Mouse (Mus musculus) erythroid progenitor cell, adult 5-6 weeks (primary cell): ENCODE results near the gene Gm6337. TPM values are rescaled to one million over a fixed set of nuclear protein-coding genes. Genes with fewer than 3 reads are reported as not detected.
"Not testable (repeated sequence)": the region's sequence is repeated elsewhere in the genome, so short reads cannot be mapped to it uniquely, and the experiment has no call there.

Experiments used
- ATAC-seq: replicated peaks from 2 replicates; pipeline ENCODE4 v1.8.0; 2016; ENCODE audit warnings: moderate number of reproducible peaks, mild to moderate bottlenecking, moderate TSS enrichment, inconsistent platforms; ENCODE audit not compliant: poor library complexity, low FRiP score, severe bottlenecking
- total RNA-seq, 2 experiments: library from RNA; stranded (forward) in 1 of 2; stranded (reverse) in 1 of 2; fragments of 150-400 nt in 1 of 2; fragments of 186-747, 209-891 nt in 1 of 2; gene quantifications; 2 replicates each; pipeline versions ENCODE4 v1.2.3 to v1.2.4; 2015 to 2017; ENCODE audit warnings: low replicate concordance in 2 of 2

The Gm6337 gene
- total RNA-seq (2015; ENCODE audit: low replicate concordance) = not detected in 2 replicates
- not detected in 2 replicates for total RNA-seq (2017; ENCODE audit: low replicate concordance)

- ATAC-seq = not testable (repeated sequence)
Observed at GRCm38 (mm10) chr14:6058167-6058566, at the start of gene Gm6337. TSS of gene Gm6337 (minus strand) at chr14:6058267.

DNA sequence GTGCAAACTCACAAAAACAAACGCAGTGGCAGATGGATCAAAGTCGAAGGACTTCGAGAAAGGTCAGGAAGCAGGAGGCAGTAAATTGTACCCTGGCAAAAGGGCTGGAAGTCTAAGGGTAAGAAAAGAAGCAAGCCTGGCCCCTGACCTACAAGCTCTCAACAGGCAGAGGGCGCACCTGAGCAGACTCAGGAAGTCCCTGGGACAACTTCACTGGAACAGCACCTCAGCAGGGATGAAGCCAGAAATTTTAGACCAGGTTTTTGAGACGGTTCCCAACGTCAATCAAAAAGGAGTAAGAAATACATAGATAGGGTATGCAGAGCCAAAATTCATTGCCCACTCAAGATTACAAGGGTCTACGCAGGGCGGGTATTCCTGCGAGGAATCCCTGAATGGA lies 49.4 kb upstream of the Gm6337 start:
- not testable (repeated sequence) for ATAC-seq

- ATAC-seq = not testable (repeated sequence)
Observed at GRCm38 (mm10) chr14:6093842-6094241, 35.8 kb upstream of the Gm6337 start, which contains the start of gene Gm8206. TSS of gene Gm8206 (minus strand) at chr14:6093942.

Other genes starting within 250 kb of the Gm6337 start
- gene Gm3424, start 227.9 kb downstream of the Gm6337 start, total RNA-seq (2015; ENCODE audit: low replicate concordance) = not detected in 2 replicates
- gene Gm3424, start 227.9 kb downstream of the Gm6337 start, total RNA-seq (2017; ENCODE audit: low replicate concordance) = not detected in 2 replicates
- not detected in 2 replicates for gene Gm8237, start 177.9 kb downstream of the Gm6337 start, total RNA-seq (2015; ENCODE audit: low replicate concordance)
- not detected in 2 replicates for gene Gm8237, start 177.9 kb downstream of the Gm6337 start, total RNA-seq (2017; ENCODE audit: low replicate concordance)
- gene Gm3248, start 96.5 kb downstream of the Gm6337 start, total RNA-seq (2015; ENCODE audit: low replicate concordance) = not detected in 2 replicates
- gene Gm3248, start 96.5 kb downstream of the Gm6337 start, total RNA-seq (2017; ENCODE audit: low replicate concordance) = not detected in 2 replicates
- gene Gm3453, start 79.1 kb downstream of the Gm6337 start, total RNA-seq (2015; ENCODE audit: low replicate concordance) = not detected in 2 replicates
- gene Gm3453, start 79.1 kb downstream of the Gm6337 start, total RNA-seq (2017; ENCODE audit: low replicate concordance) = not detected in 2 replicates
- gene Gm8206, start 35.7 kb upstream of the Gm6337 start, total RNA-seq (2015; ENCODE audit: low replicate concordance) = not detected in 2 replicates
- gene Gm8206, start 35.7 kb upstream of the Gm6337 start, total RNA-seq (2017; ENCODE audit: low replicate concordance) = not detected in 2 replicates
- gene Gm3468, start 50.4 kb upstream of the Gm6337 start, total RNA-seq (2015; ENCODE audit: low replicate concordance) = not detected in 2 replicates
- gene Gm3468, start 50.4 kb upstream of the Gm6337 start, total RNA-seq (2017; ENCODE audit: low replicate concordance) = 0.45 TPM in 1 of 2 replicates, not detected in the other
- gene Gm3476, start 67.5 kb upstream of the Gm6337 start, total RNA-seq (2015; ENCODE audit: low replicate concordance) = not detected in 2 replicates
- gene Gm3476, start 67.5 kb upstream of the Gm6337 start, total RNA-seq (2017; ENCODE audit: low replicate concordance) = not detected in 2 replicates
- gene Gm21560, start 161.0 kb upstream of the Gm6337 start, total RNA-seq (2015; ENCODE audit: low replicate concordance) = not detected in 2 replicates
- gene Gm21560, start 161.0 kb upstream of the Gm6337 start, total RNA-seq (2017; ENCODE audit: low replicate concordance) = not detected in 2 replicates
- gene Gm3411, start 229.0 kb upstream of the Gm6337 start, total RNA-seq (2015; ENCODE audit: low replicate concordance) = not detected in 2 replicates
- gene Gm3411, start 229.0 kb upstream of the Gm6337 start, total RNA-seq (2017; ENCODE audit: low replicate concordance) = not detected in 2 replicates
- not detected in 2 replicates for gene Gm21103, start 246.6 kb upstream of the Gm6337 start, total RNA-seq (2015; ENCODE audit: low replicate concordance)
- gene Gm21103, start 246.6 kb upstream of the Gm6337 start, total RNA-seq (2017; ENCODE audit: low replicate concordance) = not detected in 2 replicates